Mouse (Mus musculus): Measurements from ENCODE around the gene Kcnip2.
"Not testable (repeated sequence)": the region's sequence is repeated elsewhere in the genome, so short reads cannot be mapped to it uniquely, and the experiment has no call there.

The Kcnip2 gene

GRCm38 (mm10) chr19:45812673-45813252 lies 3.1 kb downstream of the Kcnip2 start:
- ATAC-seq (ENCODE audit: insufficient number of reproducible peaks, low FRiP score, low TSS enrichment): no peak

- ATAC-seq (ENCODE audit: insufficient number of reproducible peaks, low FRiP score, low TSS enrichment): no peak
Measured at GRCm38 (mm10) chr19:45812115-45812514, 3.7 kb downstream of the Kcnip2 start.

- no peak for ATAC-seq (ENCODE audit: insufficient number of reproducible peaks, low FRiP score, low TSS enrichment)
Measured at GRCm38 (mm10) chr19:45811028-45811674, 4.7 kb downstream of the Kcnip2 start.

- ATAC-seq (ENCODE audit: insufficient number of reproducible peaks, low FRiP score, low TSS enrichment): no peak
Measured at GRCm38 (mm10) chr19:45807732-45808131, 8.1 kb downstream of the Kcnip2 start.

GRCm38 (mm10) chr19:45805817-45806216 lies 10.0 kb downstream of the Kcnip2 start:
- not testable (repeated sequence) for ATAC-seq (ENCODE audit: insufficient number of reproducible peaks, low FRiP score, low TSS enrichment)

- peak; percentile 61; the same call in 1 of the 2 replicates for ATAC-seq (ENCODE audit: insufficient number of reproducible peaks, low FRiP score, low TSS enrichment)
Measured at GRCm38 (mm10) chr19:45804593-45805368, 11.1 kb downstream of the Kcnip2 start.

- ATAC-seq (ENCODE audit: insufficient number of reproducible peaks, low FRiP score, low TSS enrichment): no peak
Measured at GRCm38 (mm10) chr19:45803408-45803807, 12.5 kb downstream of the Kcnip2 start.

GRCm38 (mm10) chr19:45802702-45803101 lies 13.2 kb downstream of the Kcnip2 start:
- ATAC-seq (ENCODE audit: insufficient number of reproducible peaks, low FRiP score, low TSS enrichment): no peak

GRCm38 (mm10) chr19:45796879-45797278 lies 19.0 kb downstream of the Kcnip2 start:
- no peak for ATAC-seq (ENCODE audit: insufficient number of reproducible peaks, low FRiP score, low TSS enrichment)

GRCm38 (mm10) chr19:45796061-45796556 lies 19.8 kb downstream of the Kcnip2 start:
- no peak for ATAC-seq (ENCODE audit: insufficient number of reproducible peaks, low FRiP score, low TSS enrichment)

GRCm38 (mm10) chr19:45795406-45795944 lies 20.4 kb downstream of the Kcnip2 start:
- no peak for ATAC-seq (ENCODE audit: insufficient number of reproducible peaks, low FRiP score, low TSS enrichment)

- ATAC-seq (ENCODE audit: insufficient number of reproducible peaks, low FRiP score, low TSS enrichment): no peak
Measured at GRCm38 (mm10) chr19:45794718-45795117, 21.1 kb downstream of the Kcnip2 start.

GRCm38 (mm10) chr19:45792404-45792803 lies 23.5 kb downstream of the Kcnip2 start:
- ATAC-seq (ENCODE audit: insufficient number of reproducible peaks, low FRiP score, low TSS enrichment): no peak

- ATAC-seq (ENCODE audit: insufficient number of reproducible peaks, low FRiP score, low TSS enrichment): no peak
Measured at GRCm38 (mm10) chr19:45789888-45790874, 25.7 kb downstream of the Kcnip2 start.

GRCm38 (mm10) chr19:45789365-45789764 lies 26.5 kb downstream of the Kcnip2 start:
- no peak for ATAC-seq (ENCODE audit: insufficient number of reproducible peaks, low FRiP score, low TSS enrichment)

- ATAC-seq (ENCODE audit: insufficient number of reproducible peaks, low FRiP score, low TSS enrichment): no peak
Measured at GRCm38 (mm10) chr19:45788337-45788736, 27.5 kb downstream of the Kcnip2 start.

- no peak for ATAC-seq (ENCODE audit: insufficient number of reproducible peaks, low FRiP score, low TSS enrichment)
Measured at GRCm38 (mm10) chr19:45787450-45787849, 28.4 kb downstream of the Kcnip2 start.

- ATAC-seq (ENCODE audit: insufficient number of reproducible peaks, low FRiP score, low TSS enrichment): no peak
Measured at GRCm38 (mm10) chr19:45785470-45785869, 30.4 kb downstream of the Kcnip2 start.

- no peak for ATAC-seq (ENCODE audit: insufficient number of reproducible peaks, low FRiP score, low TSS enrichment)
Measured at GRCm38 (mm10) chr19:45783933-45784576, 31.8 kb downstream of the Kcnip2 start.
